9 mouse cellular contexts compared by ENCODE assay signal in the genomic region with DNA sequence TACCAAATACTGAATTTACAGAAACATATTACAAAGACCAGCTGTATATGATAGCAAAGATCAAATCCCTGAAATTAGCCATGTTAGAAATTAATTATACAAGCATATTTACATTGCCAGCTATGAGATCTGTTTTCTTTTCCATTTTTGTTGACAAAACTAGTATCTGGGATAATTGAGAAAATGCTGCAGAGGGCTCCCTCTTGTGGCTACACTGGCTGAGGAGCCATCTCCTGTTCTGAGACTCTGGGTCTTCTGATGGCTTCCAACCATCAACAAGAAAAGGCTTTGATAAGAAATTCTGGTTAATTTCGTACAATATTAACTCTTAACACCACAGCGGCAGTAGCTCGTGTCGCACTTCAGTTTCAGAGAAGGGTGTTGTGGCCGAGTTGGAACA.
DNase-seq lines count a peak whose midpoint lies in the region; ATAC-seq and TF ChIP-seq lines count a peak whose summit lies in the region.
"Had no signal": no experiment of that assay in that cellular context is flagged by ENCODE, and none has a peak within 500 bp of the region (broad histone marks: within the 10 kb centered on the region; RNA-seq: fewer than 3 reads in every experiment).

No protein-coding gene starts in this region.

- in situ Hi-C loops in Patski (cut with MboI; ENCODE audit: low pct_unique_long_range_greater_than_20kb): no loop called here

- no peak for ATAC-seq in Patski
- ATAC-seq in forebrain, embryonic 11.5 days (replicated peaks; ENCODE audit: low FRiP score): peak; percentile 60; the same call in 1 of the 2 replicates
- ATAC-seq in midbrain, embryonic 13.5 days: peak; percentile 27; the same call in 1 of the 2 replicates
- ATAC-seq in erythroid progenitor cell, adult 5-6 weeks (replicated peaks; ENCODE audit: low FRiP score, poor library complexity, severe bottlenecking): no peak

- intact Hi-C loops in heart, postnatal 25 days (cut with DNase I): no loop called here

- no peak overlapping the region for H3K4me3 ChIP-seq in forebrain, embryonic 11.5 days (ENCODE audit: low read depth, low read length)
- H3K4me3 ChIP-seq in midbrain, embryonic 13.5 days (replicated peaks): no peak overlapping the region
- H3K4me3 ChIP-seq: limb, embryonic 13.5 days had no signal

- H3K27ac ChIP-seq in forebrain, embryonic 11.5 days (ENCODE audit: low read depth, low read length): no peak overlapping the region
- no peak overlapping the region for H3K27ac ChIP-seq in midbrain, embryonic 13.5 days
- H3K27ac ChIP-seq: limb, embryonic 13.5 days had no signal

- CTCF ChIA-PET in Patski (lab: Charles Lee): no interaction called here

- no peaks in the 10 kb centered on the region for H3K36me3 ChIP-seq in forebrain, embryonic 11.5 days (ENCODE audit: control insufficient read depth, insufficient read depth, low read length)
- no peaks in the 10 kb centered on the region for H3K36me3 ChIP-seq in midbrain, embryonic 13.5 days
- H3K36me3 ChIP-seq: limb, embryonic 13.5 days had no signal

- TF ChIP-seq CTCF in Patski (IDR thresholded peaks at IDR 0.05): peak; percentile 22

- no peaks in the 10 kb centered on the region for H3K4me1 ChIP-seq in forebrain, embryonic 11.5 days (replicated peaks; ENCODE audit: control insufficient read depth, insufficient read depth, low read length)
- H3K4me1 ChIP-seq in midbrain, embryonic 13.5 days (replicated peaks): no peaks in the 10 kb centered on the region
- H3K4me1 ChIP-seq: limb, embryonic 13.5 days had no signal

- H3K27me3 ChIP-seq in Patski: no peaks in the 10 kb centered on the region
- no peaks in the 10 kb centered on the region for H3K27me3 ChIP-seq in forebrain, embryonic 11.5 days (ENCODE audit: control insufficient read depth, insufficient read depth, low read length)
- H3K27me3 ChIP-seq in midbrain, embryonic 13.5 days: no peaks in the 10 kb centered on the region
- H3K27me3 ChIP-seq: limb, embryonic 13.5 days had no signal

- no peaks in the 10 kb centered on the region for H3K9me3 ChIP-seq in forebrain, embryonic 11.5 days (ENCODE audit: control insufficient read depth, low read length)
- no peaks in the 10 kb centered on the region for H3K9me3 ChIP-seq in midbrain, embryonic 13.5 days
- H3K9me3 ChIP-seq: limb, embryonic 13.5 days had no signal

- H3K4me2 ChIP-seq in forebrain, embryonic 11.5 days (ENCODE audit: low read depth, low read length, severe bottlenecking): no peak overlapping the region
- H3K4me2 ChIP-seq in midbrain, embryonic 13.5 days (replicated peaks): no peak overlapping the region
- H3K4me2 ChIP-seq: limb, embryonic 13.5 days had no signal

- DNase-seq in left cerebral cortex, adult 18-20 months (ENCODE audit: low spot score in 2 of 2): peak; percentile 3 to 16
- DNase-seq in left cerebral cortex, adult 8-10 months (ENCODE audit: low spot score in 2 of 2): no peak
- DNase-seq in Patski (ENCODE audit: low read depth, low spot score): no peak
- DNase-seq in forebrain, embryonic 11.5 days (ENCODE audit: low spot score): peak; percentile 52
- no peak for DNase-seq in heart, postnatal 25 days (ENCODE audit: low spot score)
- no peak for DNase-seq in lung, postnatal 14 days

- POLR2A ChIA-PET in Patski (lab: Charles Lee): no interaction called here

- H3K9ac ChIP-seq in forebrain, embryonic 11.5 days (ENCODE audit: low read length): no peak overlapping the region
- no peak overlapping the region for H3K9ac ChIP-seq in midbrain, embryonic 13.5 days (replicated peaks)
- H3K9ac ChIP-seq: limb, embryonic 13.5 days had no signal

- WGBS in forebrain, embryonic 11.5 days: 55% methylated on average over 5 of the region's 5 CpGs
- WGBS in midbrain, embryonic 13.5 days: 62% methylated on average over 5 of the region's 5 CpGs

Comparison
In these comparisons a context has a peak if more than half of its experiments do, and no peak if none do; other contexts are left out.
1. DNase-seq: peak in left cerebral cortex, adult 18-20 months (2 of 2) and forebrain, embryonic 11.5 days (single experiment); none in left cerebral cortex, adult 8-10 months (0 of 2), Patski (single experiment), heart, postnatal 25 days (single experiment) and lung, postnatal 14 days (single experiment).
2. ATAC-seq: peak in forebrain, embryonic 11.5 days (single experiment) and midbrain, embryonic 13.5 days (single experiment); none in Patski (single experiment) and erythroid progenitor cell, adult 5-6 weeks (single experiment).